Mouse (Mus musculus): Measurements from ENCODE around the gene Hist1h1a.

GRCm38 (mm10) chr13:23739069-23739921 lies 24.2 kb upstream of the Hist1h1a start:
- TF ChIP-seq POLR2A (IDR thresholded peaks at IDR 0.05; ENCODE audit: extremely low read depth, insufficient read depth, low read length) (peak; percentile 57; the same call in 1 of the 2 replicates), CTCF (IDR thresholded peaks at IDR 0.05; ENCODE audit: extremely low read depth, insufficient read depth, low read length) (no peak)
